Mouse (Mus musculus) hindbrain, embryonic 16.5 days (tissue): Measurements from ENCODE around the gene Adap2. TPM values are rescaled to one million over a fixed set of nuclear protein-coding genes. Genes with fewer than 3 reads are reported as not detected.
"Not testable (repeated sequence)": the region's sequence is repeated elsewhere in the genome, so short reads cannot be mapped to it uniquely, and the experiment has no call there.

Experiments
- ATAC-seq: fragments of 200-750 bp; cut with Nextera tagmentation; 2 replicates; pipeline ENCODE4 v1.8.0; 2017; ENCODE audit warnings: moderate TSS enrichment, moderate library complexity
- H3K27ac ChIP-seq: fragments of 300-500 bp; sonication (generic); 2 replicates; pipeline ENCODE4 v1.5.1; 2014; ENCODE audit warnings: low read depth, mild to moderate bottlenecking, control low read depth, low read length, moderate library complexity
- H3K27me3 ChIP-seq: fragments of 300-500 bp; sonication (generic); replicated peaks from 2 replicates; pipeline ENCODE4 v1.6.1; 2014; ENCODE audit warnings: low read length; ENCODE audit not compliant: control insufficient read depth, insufficient read depth
- H3K36me3 ChIP-seq: fragments of 300-500 bp; sonication (generic); 2 replicates; pipeline ENCODE4 v1.6.1; 2014; ENCODE audit warnings: mild to moderate bottlenecking, low read length, moderate library complexity, mixed read lengths; ENCODE audit not compliant: control insufficient read depth, insufficient read depth
- H3K4me1 ChIP-seq: fragments of 300-500 bp; sonication (generic); 2 replicates; pipeline ENCODE4 v1.6.1; 2014; ENCODE audit warnings: low read depth, low read length; ENCODE audit not compliant: control insufficient read depth, insufficient read depth
- H3K4me2 ChIP-seq: fragments of 300-500 bp; sonication (generic); 2 replicates; pipeline ENCODE4 v1.6.1; 2014; ENCODE audit warnings: mild to moderate bottlenecking, low read length, control low read depth, moderate library complexity
- H3K4me3 ChIP-seq: fragments of 300-500 bp; sonication (generic); 2 replicates; pipeline ENCODE4 v1.5.1; 2014; ENCODE audit warnings: mild to moderate bottlenecking, low read length, control low read depth, moderate library complexity
- H3K9ac ChIP-seq: fragments of 300-500 bp; sonication (generic); 2 replicates; pipeline ENCODE4 v1.6.1; 2014; ENCODE audit warnings: low read depth, mild to moderate bottlenecking, control low read depth, low read length, moderate library complexity
- H3K9me3 ChIP-seq: fragments of 300-500 bp; sonication (generic); 2 replicates; pipeline ENCODE4 v1.6.1; 2014; ENCODE audit warnings: mild to moderate bottlenecking, low read length, moderate library complexity; ENCODE audit not compliant: control insufficient read depth
- WGBS: fragments of 180-500 bp; shearing (Covaris S2); extraction: QIAGEN DNeasy Blood & Tissue Kit; methylation state at CpG from one replicate; pipeline ENCODE4 v1.1.7; 2014; 5-methylcytosine and 5-hydroxymethylcytosine counted together
- polyA plus RNA-seq: library from polyadenylated mRNA; unstranded; fragments of >200 nt; fragmentation: Nextera tagmentation; extraction: Ambion mirVana; gene quantifications from 2 replicates; pipeline ENCODE4 v1.2.1, GENCODE M21; 2015

Gene Adap2
- polyA plus RNA-seq, 1 experiment from 2014 or later, result 4.1 TPM

DNA sequence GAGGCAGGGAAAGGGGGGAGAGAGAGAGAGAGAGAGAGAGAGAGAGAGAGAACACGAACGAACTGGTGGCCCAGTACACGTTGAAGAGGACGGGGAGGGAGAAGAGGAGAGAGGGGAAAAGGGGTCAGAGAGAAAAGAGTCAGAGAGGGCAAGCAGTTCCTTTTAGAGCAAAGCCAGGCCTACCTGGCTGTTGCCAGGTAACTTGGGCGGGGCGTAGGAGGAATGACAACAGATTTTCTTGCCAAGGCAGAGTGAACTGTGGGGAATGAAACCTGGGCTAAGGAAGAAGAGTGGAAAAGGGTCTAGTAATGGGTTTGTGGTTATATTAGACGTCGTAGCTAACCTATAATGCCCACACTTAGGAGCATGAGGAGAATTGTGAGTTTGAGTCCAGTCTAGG, 11.0 kb upstream of the Adap2 start:
- peak overlapping the region; percentile 72 for H3K4me2 ChIP-seq
- H3K27me3 ChIP-seq, result no peaks in the 10 kb centered on the region
- H3K9me3 ChIP-seq, result no peaks in the 10 kb centered on the region
- H3K27ac ChIP-seq, result no peak overlapping the region
- 48% methylated on average over 8 of the region's 8 CpGs for WGBS
- H3K4me1 ChIP-seq, result peaks cover 10% of the 10 kb centered on the region
- peaks cover 3% of the 10 kb centered on the region; the same call in 1 of the 2 replicates for H3K36me3 ChIP-seq
- peak overlapping the region; percentile 58; the same call in 1 of the 2 replicates for H3K4me3 ChIP-seq
- no peak for ATAC-seq
- no peak overlapping the region for H3K9ac ChIP-seq

GRCm38 (mm10) chr11:80145787-80146275, 8.1 kb upstream of the Adap2 start:
- H3K9ac ChIP-seq, result no peak overlapping the region
- no peak for ATAC-seq
- no peak overlapping the region for H3K27ac ChIP-seq
- no peaks in the 10 kb centered on the region for H3K9me3 ChIP-seq
- H3K4me3 ChIP-seq, result no peak overlapping the region
- no peaks in the 10 kb centered on the region for H3K27me3 ChIP-seq
- H3K4me1 ChIP-seq, result peaks cover 10% of the 10 kb centered on the region
- H3K4me2 ChIP-seq, result no peak overlapping the region
- H3K36me3 ChIP-seq, result no peaks in the 10 kb centered on the region
- WGBS, result 59% methylated on average over 10 of the region's 10 CpGs

DNA sequence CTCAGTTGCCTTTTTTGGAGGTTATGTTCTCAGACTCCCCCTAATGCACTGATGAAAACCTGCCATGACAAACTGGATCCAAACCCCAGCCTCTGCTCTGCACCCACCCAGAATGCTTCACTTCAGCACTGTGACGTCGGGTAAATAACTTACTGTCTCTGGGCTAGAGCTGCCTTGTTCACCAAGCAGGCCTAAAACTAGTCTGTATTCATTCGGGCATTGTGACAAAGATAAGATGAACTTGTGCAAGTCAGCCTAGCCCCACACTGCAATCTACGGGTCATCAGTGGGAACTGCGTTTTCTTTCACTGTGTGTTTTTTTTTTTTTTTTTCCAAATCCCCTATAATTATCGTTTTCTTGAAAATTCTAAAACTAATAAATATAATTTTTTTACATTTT, 6.2 kb upstream of the Adap2 start:
- H3K4me1 ChIP-seq, result peaks cover 3% of the 10 kb centered on the region
- no peaks in the 10 kb centered on the region for H3K27me3 ChIP-seq
- H3K27ac ChIP-seq, result no peak overlapping the region
- H3K9me3 ChIP-seq, result no peaks in the 10 kb centered on the region
- H3K9ac ChIP-seq, result no peak overlapping the region
- ATAC-seq, result no peak
- no peak overlapping the region for H3K4me3 ChIP-seq
- H3K36me3 ChIP-seq, result no peaks in the 10 kb centered on the region
- WGBS, result 78% methylated on average over 6 of the region's 6 CpGs
- H3K4me2 ChIP-seq, result no peak overlapping the region

GRCm38 (mm10) chr11:80148313-80148712, 5.6 kb upstream of the Adap2 start:
- 64% methylated on average over 1 of the region's 1 CpGs for WGBS
- no peak overlapping the region for H3K4me3 ChIP-seq
- peaks cover 2% of the 10 kb centered on the region; the same call in 1 of the 2 replicates for H3K27me3 ChIP-seq
- H3K36me3 ChIP-seq, result no peaks in the 10 kb centered on the region
- ATAC-seq, result no peak
- H3K4me2 ChIP-seq, result no peak overlapping the region
- no peak overlapping the region for H3K27ac ChIP-seq
- no peaks in the 10 kb centered on the region for H3K9me3 ChIP-seq
- H3K9ac ChIP-seq, result no peak overlapping the region
- no peaks in the 10 kb centered on the region for H3K4me1 ChIP-seq

DNA sequence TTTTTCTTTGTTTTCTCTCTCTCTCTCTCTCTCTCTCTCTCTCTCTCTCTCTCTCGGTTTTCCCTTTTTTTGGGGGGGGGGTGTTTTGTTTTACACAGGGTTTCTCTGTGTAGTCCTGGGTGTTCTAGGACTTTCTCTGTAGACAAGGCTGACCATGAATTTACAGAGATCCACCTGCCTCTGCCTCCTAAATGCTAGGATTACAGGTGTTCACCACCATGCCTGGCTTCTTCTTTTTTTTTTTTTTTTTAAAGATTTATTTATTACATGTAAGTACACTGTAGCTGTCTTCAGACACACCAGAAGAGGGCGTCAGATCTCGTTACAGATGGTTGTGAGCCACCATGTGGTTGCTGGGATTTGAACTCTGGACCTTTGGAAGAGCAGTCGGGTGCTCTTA, 4.9 kb upstream of the Adap2 start:
- not testable (repeated sequence) for H3K27me3 ChIP-seq, H3K4me3 ChIP-seq, H3K4me2 ChIP-seq, H3K9ac ChIP-seq, H3K36me3 ChIP-seq, ATAC-seq, H3K9me3 ChIP-seq, H3K4me1 ChIP-seq, H3K27ac ChIP-seq
- 78% methylated on average over 2 of the region's 4 CpGs for WGBS

DNA sequence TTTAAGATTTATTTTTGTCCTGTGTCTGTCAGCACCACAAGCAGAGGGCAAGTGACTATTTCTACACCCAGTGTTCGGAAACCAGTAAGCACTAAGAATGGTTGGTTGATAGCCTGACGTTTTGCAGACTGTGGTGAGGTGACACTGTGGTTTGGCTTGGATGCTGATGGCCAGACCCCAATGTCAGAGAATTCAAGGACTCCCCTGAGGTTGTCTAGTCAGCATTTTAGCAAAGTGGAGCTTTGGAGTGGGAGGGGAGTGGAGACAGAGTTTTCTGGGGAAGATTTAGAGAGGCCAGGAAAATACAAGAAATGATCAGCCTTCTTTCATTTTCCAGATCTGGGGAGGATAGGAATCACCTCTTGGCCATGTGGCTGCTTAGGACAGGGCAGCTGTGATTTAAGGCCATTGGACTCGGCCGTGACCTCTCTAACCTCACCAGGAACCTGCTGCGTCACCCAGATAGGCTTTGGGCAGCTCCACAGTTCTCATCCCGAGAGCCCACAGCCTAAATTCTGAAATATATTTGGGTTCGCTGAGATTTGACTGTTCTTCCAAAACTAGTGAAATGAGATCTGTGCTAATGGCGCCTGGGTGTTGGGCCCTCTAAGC, 4.4 kb upstream of the Adap2 start:
- Histone ChIP-seq H3K36me3 (no peaks in the 10 kb centered on the region), H3K27ac (no peak overlapping the region), H3K9ac (no peak overlapping the region), H3K4me3 (no peak overlapping the region), H3K4me2 (no peak overlapping the region), H3K4me1 (peaks cover 5% of the 10 kb centered on the region; the same call in 1 of the 2 replicates), H3K27me3 (peaks cover 12% of the 10 kb centered on the region), H3K9me3 (no peaks in the 10 kb centered on the region; the same call in 1 of the 2 replicates)
- ATAC-seq, result no peak
- 92% methylated on average over 8 of the region's 8 CpGs for WGBS

DNA sequence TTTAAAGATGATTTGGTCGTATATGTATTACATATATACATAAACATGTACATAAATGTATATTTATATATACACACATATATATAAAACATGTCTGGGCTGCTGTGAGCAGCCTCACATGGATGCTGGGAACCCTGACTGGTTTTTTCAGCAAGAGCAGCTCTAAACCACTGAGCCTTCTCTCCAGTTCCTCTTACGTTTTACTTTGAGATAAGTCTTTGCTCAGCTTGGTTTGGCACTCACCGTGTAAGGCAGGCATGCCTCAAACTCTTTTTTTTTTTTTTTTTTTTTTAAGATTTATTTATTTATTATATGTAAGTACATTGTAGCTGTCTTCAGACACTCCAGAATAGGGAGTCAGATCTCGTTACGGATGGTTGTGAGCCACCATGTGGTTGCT, 3.3 kb upstream of the Adap2 start:
- no peaks in the 10 kb centered on the region for H3K36me3 ChIP-seq
- H3K4me3 ChIP-seq, result no peak overlapping the region
- no peak overlapping the region for H3K4me2 ChIP-seq
- no peak overlapping the region for H3K27ac ChIP-seq
- peaks cover 5% of the 10 kb centered on the region; the same call in 1 of the 2 replicates for H3K4me1 ChIP-seq
- H3K9me3 ChIP-seq, result no peaks in the 10 kb centered on the region; the same call in 1 of the 2 replicates
- H3K9ac ChIP-seq, result no peak overlapping the region
- peaks cover 20% of the 10 kb centered on the region for H3K27me3 ChIP-seq
- WGBS, result 84% methylated on average over 5 of the region's 5 CpGs
- no peak for ATAC-seq

GRCm38 (mm10) chr11:80151541-80151940, 2.4 kb upstream of the Adap2 start:
- no peak for ATAC-seq
- WGBS, result 59% methylated on average over 2 of the region's 2 CpGs
- H3K9ac ChIP-seq, result no peak overlapping the region

GRCm38 (mm10) chr11:80152376-80152775, 1.5 kb upstream of the Adap2 start:
- no peak for ATAC-seq
- peaks cover 22% of the 10 kb centered on the region for H3K27me3 ChIP-seq
- no peaks in the 10 kb centered on the region; the same call in 1 of the 2 replicates for H3K9me3 ChIP-seq
- H3K4me2 ChIP-seq, result no peak overlapping the region
- H3K4me1 ChIP-seq, result peaks cover 5% of the 10 kb centered on the region; the same call in 1 of the 2 replicates
- no peak overlapping the region for H3K4me3 ChIP-seq
- no peak overlapping the region for H3K27ac ChIP-seq
- H3K9ac ChIP-seq, result no peak overlapping the region
- H3K36me3 ChIP-seq, result no peaks in the 10 kb centered on the region
- 79% methylated on average over 8 of the region's 8 CpGs for WGBS

More at GRCm38 (mm10) chr11:80151541-80151940, 2.4 kb upstream of the Adap2 start:
- H3K4me2 ChIP-seq, result no peak overlapping the region
- H3K4me3 ChIP-seq, result no peak overlapping the region
- peaks cover 5% of the 10 kb centered on the region; the same call in 1 of the 2 replicates for H3K4me1 ChIP-seq
- no peak overlapping the region for H3K27ac ChIP-seq
- no peaks in the 10 kb centered on the region; the same call in 1 of the 2 replicates for H3K9me3 ChIP-seq
- no peaks in the 10 kb centered on the region for H3K36me3 ChIP-seq
- peaks cover 22% of the 10 kb centered on the region for H3K27me3 ChIP-seq
